Mouse (Mus musculus): Measurements from ENCODE around the gene Atp6v0e2. TPM values are rescaled to one million over a fixed set of nuclear protein-coding genes. Genes with fewer than 3 reads are reported as not detected.
"Not testable (repeated sequence)": the region's sequence is repeated elsewhere in the genome, so short reads cannot be mapped to it uniquely, and the experiment has no call there.

Gene Atp6v0e2
- polyA plus RNA-seq, 1 experiment from 2014 or later, result 349 TPM

DNA sequence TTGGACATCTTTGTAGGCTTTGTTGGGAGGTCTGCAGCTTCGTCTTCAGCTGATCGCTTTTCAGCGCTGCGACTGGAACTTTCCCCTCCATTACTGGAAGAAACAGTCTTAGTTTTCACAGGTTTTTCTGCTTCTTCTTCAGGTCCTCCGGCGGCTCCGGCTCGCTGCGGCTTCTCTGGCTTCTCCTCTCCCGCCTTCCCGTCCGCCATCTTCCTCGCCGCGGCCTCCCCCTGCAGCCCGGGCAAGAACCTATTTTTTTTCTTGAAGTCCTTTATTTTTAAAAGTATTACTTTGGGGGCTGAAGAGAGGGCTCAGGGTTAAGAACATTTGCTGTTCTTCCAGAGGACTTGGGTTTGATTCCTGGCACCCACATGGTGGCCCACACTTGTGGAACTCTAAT lies 12.5 kb upstream of the Atp6v0e2 start:
- not testable (repeated sequence) for H3K4me3 ChIP-seq (replicated peaks); H3K9me3 ChIP-seq (replicated peaks); H3K9ac ChIP-seq (replicated peaks); H3K27ac ChIP-seq (replicated peaks); ATAC-seq (ENCODE audit: low FRiP score); H3K27me3 ChIP-seq (replicated peaks); H3K4me2 ChIP-seq; H3K4me1 ChIP-seq
- H3K36me3 ChIP-seq, result peaks cover 38% of the 10 kb centered on the region
- WGBS, result 97% methylated on average over 16 of the region's 16 CpGs

DNA sequence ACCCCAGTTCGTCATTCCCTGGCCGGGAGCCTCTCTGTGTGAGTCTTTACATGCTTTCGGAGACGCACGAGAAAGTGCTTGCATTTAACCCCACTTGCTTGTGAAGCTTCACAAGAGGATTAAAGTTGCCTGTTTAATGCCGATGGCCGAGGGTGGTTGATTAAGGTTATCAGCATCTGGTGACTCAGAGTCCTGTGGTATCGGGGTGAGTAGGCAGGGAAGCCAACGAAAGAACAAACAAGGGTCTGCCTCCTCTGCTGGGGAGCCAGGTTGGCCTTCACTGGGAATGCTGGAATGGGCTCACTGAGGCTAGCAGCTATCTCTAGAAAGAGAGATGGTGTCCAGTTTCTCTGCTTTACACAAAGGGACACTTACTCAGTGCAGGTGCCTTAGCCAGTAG lies 9.5 kb upstream of the Atp6v0e2 start:
- Histone ChIP-seq H3K36me3 (peaks cover 52% of the 10 kb centered on the region), H3K4me3 (replicated peaks) (no peak overlapping the region), H3K4me1 (no peaks in the 10 kb centered on the region), H3K27ac (replicated peaks) (no peak overlapping the region), H3K9me3 (replicated peaks) (no peaks in the 10 kb centered on the region), H3K4me2 (no peak overlapping the region), H3K27me3 (replicated peaks) (no peaks in the 10 kb centered on the region), H3K9ac (replicated peaks) (no peak overlapping the region)
- no peak for ATAC-seq (ENCODE audit: low FRiP score)
- WGBS, result 92% methylated on average over 9 of the region's 9 CpGs

DNA sequence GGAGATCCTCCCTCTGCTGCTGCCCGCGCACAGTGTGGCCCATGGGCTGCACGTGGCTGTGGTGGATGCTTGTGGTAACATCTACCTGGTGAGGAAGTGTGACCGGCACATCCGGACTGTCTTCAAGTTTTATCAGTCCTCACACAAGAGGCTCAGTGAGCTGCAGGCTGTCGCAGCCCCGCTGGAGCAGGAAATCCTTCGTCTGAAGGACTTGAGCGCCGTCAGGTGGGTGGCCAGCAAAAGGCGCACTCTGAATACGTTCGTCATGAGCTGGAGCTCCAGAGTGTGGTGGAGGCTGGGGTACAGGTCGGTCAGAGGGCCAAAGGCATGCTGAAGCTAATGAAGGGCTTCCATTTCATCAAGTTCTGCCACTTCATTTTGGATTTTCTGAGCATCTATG lies 8.2 kb upstream of the Atp6v0e2 start:
- H3K4me3 ChIP-seq (replicated peaks), result no peak overlapping the region
- H3K27me3 ChIP-seq (replicated peaks), result no peaks in the 10 kb centered on the region
- no peaks in the 10 kb centered on the region for H3K4me1 ChIP-seq
- peaks cover 52% of the 10 kb centered on the region for H3K36me3 ChIP-seq
- H3K27ac ChIP-seq (replicated peaks), result no peak overlapping the region
- ATAC-seq (ENCODE audit: low FRiP score), result no peak
- no peaks in the 10 kb centered on the region for H3K9me3 ChIP-seq (replicated peaks)
- H3K9ac ChIP-seq (replicated peaks), result no peak overlapping the region
- 85% methylated on average over 14 of the region's 14 CpGs for WGBS
- no peak overlapping the region for H3K4me2 ChIP-seq

DNA sequence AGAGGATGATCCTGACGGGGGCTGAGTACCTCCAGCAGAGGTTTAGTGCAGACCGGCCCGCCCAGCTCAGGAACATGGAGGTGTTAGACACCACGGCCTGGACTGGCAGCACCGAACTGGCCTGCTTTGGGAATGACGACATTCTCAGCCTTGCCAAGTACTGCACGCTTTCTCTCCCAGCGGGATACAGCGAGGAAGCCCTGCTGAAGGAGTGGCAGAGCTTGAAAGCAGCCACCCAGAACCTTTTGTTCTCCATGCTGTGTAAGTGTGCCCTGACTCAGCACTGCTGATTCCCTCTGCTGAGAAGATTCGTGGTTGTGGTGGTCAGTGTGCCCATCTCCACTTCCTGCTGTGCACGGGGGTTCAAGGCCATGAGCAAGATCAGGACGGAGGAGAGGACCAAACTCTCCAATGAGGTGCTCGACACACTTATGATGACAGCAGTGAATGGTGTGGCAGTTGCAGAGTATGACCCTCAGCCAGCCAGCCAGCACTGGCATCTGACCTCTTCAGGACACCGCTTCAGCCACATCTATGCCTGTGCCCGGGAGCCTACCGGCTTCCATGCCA lies 7.5 kb upstream of the Atp6v0e2 start:
- no peaks in the 10 kb centered on the region for H3K27me3 ChIP-seq (replicated peaks)
- WGBS, result 89% methylated on average over 16 of the region's 16 CpGs
- no peaks in the 10 kb centered on the region for H3K9me3 ChIP-seq (replicated peaks)
- H3K9ac ChIP-seq (replicated peaks), result no peak overlapping the region
- H3K4me2 ChIP-seq, result no peak overlapping the region
- no peak overlapping the region for H3K27ac ChIP-seq (replicated peaks)
- peaks cover 52% of the 10 kb centered on the region for H3K36me3 ChIP-seq
- H3K4me1 ChIP-seq, result no peaks in the 10 kb centered on the region
- no peak for ATAC-seq (ENCODE audit: low FRiP score)
- H3K4me3 ChIP-seq (replicated peaks), result no peak overlapping the region

DNA sequence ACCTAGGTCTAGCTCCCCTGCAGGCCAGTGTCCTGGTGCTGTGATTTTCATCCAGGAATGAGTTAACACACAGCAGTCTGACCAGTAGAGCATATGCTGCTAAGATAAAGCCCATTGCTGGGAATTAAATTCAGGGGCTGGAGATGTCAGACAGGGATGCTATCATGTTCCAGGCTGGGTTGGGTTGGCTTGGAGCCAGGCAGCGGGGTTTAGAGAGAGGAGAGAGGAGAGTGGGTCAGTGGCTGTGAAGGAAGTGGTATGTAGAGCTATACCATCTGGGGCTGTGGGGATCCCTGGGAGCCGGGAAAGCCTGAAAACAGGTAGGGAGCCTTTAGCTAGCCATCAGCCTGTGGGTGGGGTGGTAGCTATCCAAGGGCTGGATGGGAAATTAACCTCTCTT lies 6.6 kb upstream of the Atp6v0e2 start:
- Histone ChIP-seq H3K4me2 (no peak overlapping the region), H3K27me3 (replicated peaks) (no peaks in the 10 kb centered on the region), H3K9me3 (replicated peaks) (no peaks in the 10 kb centered on the region), H3K4me1 (no peaks in the 10 kb centered on the region), H3K4me3 (replicated peaks) (no peak overlapping the region), H3K9ac (replicated peaks) (no peak overlapping the region), H3K36me3 (peaks cover 47% of the 10 kb centered on the region), H3K27ac (replicated peaks) (no peak overlapping the region)
- 70% methylated on average over 2 of the region's 2 CpGs for WGBS
- no peak for ATAC-seq (ENCODE audit: low FRiP score)

DNA sequence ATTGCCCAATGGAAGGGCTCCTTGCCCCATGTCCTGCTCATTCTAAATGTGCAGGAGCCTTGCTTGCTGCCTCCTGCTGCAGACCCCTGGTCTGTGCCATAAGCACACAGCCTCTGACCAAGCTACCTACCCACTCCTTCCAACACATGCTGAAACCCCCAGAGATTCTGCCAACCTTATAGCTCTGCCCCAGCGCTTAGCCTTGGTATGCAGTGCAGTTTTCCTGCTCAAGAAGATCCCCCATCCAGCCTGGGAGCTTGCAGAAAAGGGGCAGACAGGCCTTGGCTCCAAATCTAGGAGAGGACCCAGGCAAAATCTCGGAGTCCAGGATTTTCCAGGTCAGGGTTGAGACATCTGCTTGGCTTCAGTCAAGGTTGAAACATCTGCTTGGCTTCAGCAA lies 3.9 kb upstream of the Atp6v0e2 start:
- ATAC-seq (ENCODE audit: low FRiP score), result no peak
- no peak overlapping the region for H3K4me2 ChIP-seq
- 83% methylated on average over 2 of the region's 2 CpGs for WGBS

DNA sequence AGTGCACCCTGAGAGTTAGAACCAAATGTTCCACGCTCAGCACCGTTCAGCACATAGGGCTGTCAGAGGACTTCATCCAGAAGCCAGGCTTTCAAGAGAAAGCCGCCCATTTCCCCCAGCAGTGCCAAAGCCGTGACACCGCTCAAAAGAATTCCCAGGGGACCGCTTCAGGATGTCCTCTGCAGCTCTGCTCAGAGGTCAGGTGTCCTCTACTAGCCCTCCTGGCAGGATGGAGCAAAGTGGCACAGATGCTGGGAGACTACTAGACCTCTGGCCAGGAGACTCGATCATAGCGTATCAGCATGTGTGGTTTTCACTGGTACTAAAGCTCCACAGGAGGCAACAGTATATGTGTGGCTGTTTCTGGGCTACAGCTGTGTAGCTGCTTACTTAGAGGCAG lies 2.5 kb upstream of the Atp6v0e2 start:
- Histone ChIP-seq H3K9me3 (replicated peaks) (no peaks in the 10 kb centered on the region), H3K36me3 (peaks cover 16% of the 10 kb centered on the region), H3K27me3 (replicated peaks) (no peaks in the 10 kb centered on the region), H3K4me2 (no peak overlapping the region), H3K27ac (replicated peaks) (no peak overlapping the region), H3K4me3 (replicated peaks) (no peak overlapping the region), H3K9ac (replicated peaks) (no peak overlapping the region), H3K4me1 (peaks cover 31% of the 10 kb centered on the region)
- ATAC-seq (ENCODE audit: low FRiP score), result no peak
- 86% methylated on average over 8 of the region's 8 CpGs for WGBS

More for the DNA sequence above, 3.9 kb upstream of the Atp6v0e2 start:
- H3K4me3 ChIP-seq (replicated peaks), result no peak overlapping the region
- no peaks in the 10 kb centered on the region for H3K9me3 ChIP-seq (replicated peaks)
- H3K36me3 ChIP-seq, result peaks cover 27% of the 10 kb centered on the region
- peaks cover 18% of the 10 kb centered on the region for H3K4me1 ChIP-seq
- no peak overlapping the region for H3K27ac ChIP-seq (replicated peaks)
- no peak overlapping the region for H3K9ac ChIP-seq (replicated peaks)
- H3K27me3 ChIP-seq (replicated peaks), result no peaks in the 10 kb centered on the region

DNA sequence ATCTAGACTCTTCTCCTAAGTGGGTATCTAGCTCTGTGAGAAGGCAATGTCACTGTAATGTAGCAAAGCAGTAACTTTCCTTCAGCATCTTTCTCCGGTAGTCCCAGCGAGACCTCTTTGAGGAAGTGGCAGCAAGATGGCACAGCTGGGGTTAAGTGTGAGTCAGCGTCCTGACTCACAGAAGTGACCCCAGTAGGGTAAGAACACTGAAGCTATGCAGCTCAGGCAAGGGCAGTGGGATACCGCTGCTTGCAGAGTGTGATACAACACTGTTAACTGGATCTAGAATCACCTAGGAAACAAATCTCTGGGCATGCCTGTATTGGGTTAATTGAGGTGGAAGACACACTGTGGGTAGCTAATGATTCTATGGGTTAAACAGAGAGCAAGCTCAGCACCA lies 1.3 kb upstream of the Atp6v0e2 start:
- Histone ChIP-seq H3K9me3 (replicated peaks) (no peaks in the 10 kb centered on the region), H3K4me1 (peaks cover 32% of the 10 kb centered on the region), H3K27ac (replicated peaks) (no peak overlapping the region), H3K4me2 (no peak overlapping the region), H3K4me3 (replicated peaks) (no peak overlapping the region), H3K27me3 (replicated peaks) (no peaks in the 10 kb centered on the region), H3K36me3 (peaks cover 24% of the 10 kb centered on the region), H3K9ac (replicated peaks) (no peak overlapping the region)
- WGBS, result 77% methylated on average over 4 of the region's 4 CpGs
- ATAC-seq (ENCODE audit: low FRiP score), result no peak

DNA sequence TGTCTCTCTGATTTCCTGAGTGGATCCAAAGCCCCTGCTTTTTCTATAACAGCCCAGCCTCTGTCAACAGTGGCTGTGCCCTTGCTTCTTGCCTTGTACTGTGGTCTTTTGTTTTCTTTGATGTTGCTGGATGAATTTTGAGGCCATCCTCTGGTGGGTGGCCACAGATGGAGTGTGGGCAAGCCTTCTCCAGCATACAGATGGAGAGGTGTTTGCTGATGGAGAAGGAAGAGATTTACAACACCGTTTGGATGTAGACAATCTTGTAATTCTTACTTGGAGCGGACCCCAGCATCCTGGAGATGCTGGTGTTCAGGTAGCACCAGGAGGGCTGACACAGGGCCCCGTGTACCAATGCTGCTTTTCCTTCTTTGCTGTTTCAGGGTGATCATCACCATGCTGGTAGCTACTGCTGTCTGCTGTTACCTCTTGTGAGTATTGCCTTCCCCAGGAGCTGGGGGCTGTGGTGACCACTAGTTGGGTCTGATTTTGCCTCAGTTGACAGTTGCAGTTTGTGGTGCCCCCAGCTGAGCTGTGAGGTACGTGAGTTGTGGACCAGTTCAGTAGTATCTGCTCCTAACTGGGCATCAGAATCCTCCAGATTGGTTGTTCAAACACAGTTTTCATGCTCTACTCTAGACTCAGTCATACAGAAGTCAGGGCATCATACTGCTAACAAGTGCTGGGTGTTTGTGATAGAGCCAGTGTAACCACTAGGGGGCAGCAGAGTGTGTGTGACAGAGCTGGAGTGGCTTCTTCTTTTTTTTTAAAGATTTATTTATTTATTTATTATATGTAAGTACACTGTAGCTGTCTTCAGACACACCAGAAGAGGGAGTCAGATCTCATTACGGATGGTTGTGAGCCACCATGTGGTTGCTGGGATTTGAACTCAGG lies 1.7 kb downstream of the Atp6v0e2 start:
- Histone ChIP-seq H3K4me2 (peak overlapping the region; percentile 89), H3K9ac (replicated peaks) (peak overlapping the region; percentile 98; the same call in 1 of the 2 replicates), H3K27me3 (replicated peaks) (no peaks in the 10 kb centered on the region), H3K27ac (replicated peaks) (0 out of 2 replicates have a peak overlapping the region, but pooled peaks have one; percentile 18), H3K4me1 (peaks cover 32% of the 10 kb centered on the region), H3K36me3 (peaks cover 17% of the 10 kb centered on the region), H3K9me3 (replicated peaks) (no peaks in the 10 kb centered on the region), H3K4me3 (replicated peaks) (peak overlapping the region; percentile 82)
- WGBS, result 73% methylated on average over 5 of the region's 5 CpGs
- ATAC-seq (ENCODE audit: low FRiP score), result no peak

DNA sequence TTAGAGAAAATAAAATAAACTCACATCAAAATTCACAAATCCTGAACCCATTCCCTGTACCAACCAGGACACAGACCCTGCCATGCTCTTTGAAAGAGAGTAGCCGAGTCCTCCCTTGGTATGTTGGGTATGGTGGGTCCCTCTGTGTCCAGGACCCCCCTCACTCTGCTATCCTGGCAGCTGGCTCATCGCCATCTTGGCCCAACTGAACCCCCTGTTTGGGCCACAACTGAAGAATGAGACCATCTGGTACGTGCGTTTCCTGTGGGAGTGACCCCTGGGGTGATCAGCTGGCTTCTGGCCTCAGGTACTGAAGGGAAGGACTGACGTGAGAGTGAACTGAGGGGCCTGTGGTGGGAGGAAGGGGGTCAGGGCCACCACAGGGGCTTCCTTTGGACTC lies 2.4 kb downstream of the Atp6v0e2 start:
- Histone ChIP-seq H3K4me1 (peaks cover 32% of the 10 kb centered on the region), H3K27ac (replicated peaks) (no peak overlapping the region), H3K4me2 (no peak overlapping the region), H3K27me3 (replicated peaks) (no peaks in the 10 kb centered on the region), H3K9me3 (replicated peaks) (no peaks in the 10 kb centered on the region), H3K4me3 (replicated peaks) (no peak overlapping the region), H3K36me3 (peaks cover 17% of the 10 kb centered on the region), H3K9ac (replicated peaks) (no peak overlapping the region)
- ATAC-seq (ENCODE audit: low FRiP score), result no peak
- WGBS, result 63% methylated on average over 5 of the region's 5 CpGs

DNA sequence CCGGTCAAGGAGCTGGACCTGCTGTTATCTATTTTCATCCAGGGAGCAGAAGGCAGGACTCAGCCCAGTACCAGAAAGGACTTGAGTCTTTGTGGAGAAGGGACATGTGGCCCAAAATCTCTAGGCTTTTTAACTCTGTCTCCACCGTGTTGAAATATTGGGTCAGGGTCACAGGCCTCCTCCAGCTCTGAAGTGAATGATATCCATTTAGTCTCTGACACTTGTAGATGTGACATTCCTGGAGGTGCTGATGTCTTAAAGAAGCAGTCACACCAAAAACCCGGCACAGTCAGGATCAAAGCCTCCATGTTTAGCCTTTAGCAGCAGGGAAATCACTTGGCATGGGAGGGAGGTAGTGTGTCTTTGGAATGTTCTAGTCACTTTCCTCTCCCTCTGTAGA lies 3.3 kb downstream of the Atp6v0e2 start:
- H3K4me2 ChIP-seq, result no peak overlapping the region
- H3K4me1 ChIP-seq, result peaks cover 32% of the 10 kb centered on the region
- H3K9me3 ChIP-seq (replicated peaks), result no peaks in the 10 kb centered on the region
- peaks cover 17% of the 10 kb centered on the region for H3K36me3 ChIP-seq
- no peaks in the 10 kb centered on the region for H3K27me3 ChIP-seq (replicated peaks)
- H3K4me3 ChIP-seq (replicated peaks), result no peak overlapping the region
- 67% methylated on average over 3 of the region's 3 CpGs for WGBS
- no peak overlapping the region for H3K27ac ChIP-seq (replicated peaks)
- no peak for ATAC-seq (ENCODE audit: low FRiP score)
- no peak overlapping the region for H3K9ac ChIP-seq (replicated peaks)
